Mouse (Mus musculus) A20 (cell line): ENCODE data around the gene Lingo1.

Experiments
- DNase-seq: peaks from one replicate; pipeline ENCODE4 v3.0.0-alpha.2; 2011; ENCODE audit warnings: low read depth, low spot score

The Lingo1 gene

GRCm38 (mm10) chr9:56795721-56796655 lies at the start of gene Lingo1:
Gene Lingo1, minus strand, starts transcription at chr9:56796468.
- DNase-seq, result no peak

- no peak for DNase-seq
Observed at GRCm38 (mm10) chr9:56844644-56845043, 48.4 kb upstream of the Lingo1 start.

- peak; percentile 45 for DNase-seq
Observed at GRCm38 (mm10) chr9:56843679-56844188, 47.5 kb upstream of the Lingo1 start.

GRCm38 (mm10) chr9:56842303-56842719 lies 46.0 kb upstream of the Lingo1 start:
- DNase-seq, result no peak

GRCm38 (mm10) chr9:56841864-56842263 lies 45.6 kb upstream of the Lingo1 start:
- DNase-seq, result no peak

GRCm38 (mm10) chr9:56840721-56841120 lies 44.5 kb upstream of the Lingo1 start:
- no peak for DNase-seq

- DNase-seq, result no peak
Observed at GRCm38 (mm10) chr9:56835152-56835551, 38.9 kb upstream of the Lingo1 start.

GRCm38 (mm10) chr9:56832900-56833299 lies 36.6 kb upstream of the Lingo1 start:
- DNase-seq, result no peak

- DNase-seq, result no peak
Observed at GRCm38 (mm10) chr9:56831904-56832303, 35.6 kb upstream of the Lingo1 start.

- no peak for DNase-seq
Observed at GRCm38 (mm10) chr9:56830162-56830561, 33.9 kb upstream of the Lingo1 start.

- no peak for DNase-seq
Observed at GRCm38 (mm10) chr9:56828841-56829240, 32.6 kb upstream of the Lingo1 start.

- no peak for DNase-seq
Observed at GRCm38 (mm10) chr9:56828146-56828545, 31.9 kb upstream of the Lingo1 start.

- DNase-seq, result no peak
Observed at GRCm38 (mm10) chr9:56825476-56826213, 29.4 kb upstream of the Lingo1 start.

GRCm38 (mm10) chr9:56824900-56825299 lies 28.6 kb upstream of the Lingo1 start:
- peak; percentile 30 for DNase-seq

- DNase-seq, result no peak
Observed at GRCm38 (mm10) chr9:56810916-56811315, 14.6 kb upstream of the Lingo1 start.

- DNase-seq, result peak; percentile 8
Observed at GRCm38 (mm10) chr9:56807990-56808389, 11.7 kb upstream of the Lingo1 start.

GRCm38 (mm10) chr9:56803146-56803545 lies 6.9 kb upstream of the Lingo1 start:
- no peak for DNase-seq

- DNase-seq, result no peak
Observed at GRCm38 (mm10) chr9:56797876-56798275, 1.6 kb upstream of the Lingo1 start.

GRCm38 (mm10) chr9:56796656-56797131 lies 426 bp upstream of the Lingo1 start:
- no peak for DNase-seq

- no peak for DNase-seq
Observed at GRCm38 (mm10) chr9:56791696-56792261, 4.5 kb downstream of the Lingo1 start.

GRCm38 (mm10) chr9:56784576-56784975 lies 11.7 kb downstream of the Lingo1 start:
- no peak for DNase-seq
